Mouse (Mus musculus): Measurements from ENCODE around the gene Dcaf1. TPM values are rescaled to one million over a fixed set of nuclear protein-coding genes. Genes with fewer than 3 reads are reported as not detected.

Dcaf1 gene
- polyA plus RNA-seq, 1 experiment from 2014 or later, result 12.0 TPM

DNA sequence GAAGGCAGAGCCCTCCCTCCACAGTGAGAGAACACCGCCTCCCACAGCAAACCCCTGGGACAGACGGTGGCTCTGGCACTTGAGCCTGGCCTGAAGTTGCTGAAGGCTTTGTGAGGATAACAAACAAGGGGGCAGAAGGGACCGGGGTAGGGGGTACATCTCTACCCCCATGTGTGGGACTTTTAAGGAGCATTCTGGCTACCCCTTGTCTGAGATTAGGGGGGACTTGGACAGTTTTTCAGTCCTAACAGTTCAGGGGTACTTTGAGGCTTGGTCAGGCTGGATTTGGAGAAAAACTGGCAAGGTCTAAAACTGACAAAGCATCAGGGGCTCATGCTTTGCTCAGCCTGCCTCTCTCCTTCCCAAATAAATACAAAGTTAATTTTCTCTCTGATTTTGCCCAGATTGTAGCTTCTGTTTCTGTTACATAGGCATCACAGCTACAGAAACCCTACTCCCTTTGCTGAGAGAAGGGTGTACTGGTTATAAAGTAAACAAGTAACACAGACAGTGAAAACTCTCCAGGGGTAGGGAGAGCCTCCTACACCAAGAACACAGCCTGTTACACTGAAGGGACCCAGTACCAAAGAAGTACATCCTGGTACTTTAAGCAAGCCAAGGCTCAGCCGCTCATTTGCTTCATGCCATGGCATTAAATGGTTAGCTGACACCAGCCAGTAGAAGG lies 59.5 kb downstream of the Dcaf1 start:
- peak overlapping the region; percentile 13; the same call in 1 of the 2 replicates for H3K27ac ChIP-seq
- WGBS (ENCODE audit: insufficient replicate concordance), result 72% methylated on average over 4 of the region's 4 CpGs
- H3K27me3 ChIP-seq, result no peaks in the 10 kb centered on the region
- no peak overlapping the region for H3K9ac ChIP-seq
- no peak overlapping the region for H3K4me2 ChIP-seq
- peaks cover 86% of the 10 kb centered on the region for H3K36me3 ChIP-seq
- ATAC-seq (ENCODE audit: low read depth), result no peak
- H3K9me3 ChIP-seq (replicated peaks), result no peaks in the 10 kb centered on the region
- no peak for DNase-seq
- H3K4me1 ChIP-seq (replicated peaks), result peaks cover 42% of the 10 kb centered on the region
- H3K4me3 ChIP-seq (replicated peaks), result no peak overlapping the region

DNA sequence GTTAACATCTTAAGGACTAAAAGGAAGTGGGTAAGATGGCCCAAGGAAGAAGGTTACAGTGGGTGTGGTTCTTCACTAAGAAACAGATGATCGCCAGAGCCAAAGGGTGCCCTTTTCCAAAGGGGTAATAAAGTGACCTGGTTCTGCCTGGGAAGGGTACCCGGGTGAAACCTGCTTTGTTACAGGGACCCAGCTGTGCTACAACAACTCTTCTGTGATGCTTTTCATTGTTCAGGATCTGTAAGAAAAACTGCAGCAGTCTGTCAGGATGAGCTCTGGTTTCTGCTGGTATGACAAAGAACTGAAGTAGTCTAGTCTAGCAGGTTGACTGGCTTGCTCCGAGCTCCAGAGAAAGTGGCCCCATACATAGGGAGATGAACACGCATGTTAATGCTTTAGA lies 60.5 kb downstream of the Dcaf1 start:
- ATAC-seq (ENCODE audit: low read depth) (no peak), DNase-seq (no peak)
- Histone ChIP-seq H3K9me3 (replicated peaks) (no peaks in the 10 kb centered on the region), H3K4me3 (replicated peaks) (no peak overlapping the region), H3K4me1 (replicated peaks) (peaks cover 42% of the 10 kb centered on the region), H3K36me3 (peaks cover 78% of the 10 kb centered on the region), H3K27ac (0 out of 2 replicates have a peak overlapping the region, but pooled peaks have one; percentile 47), H3K4me2 (0 out of 2 replicates have a peak overlapping the region, but pooled peaks have one; percentile 99), H3K27me3 (no peaks in the 10 kb centered on the region), H3K9ac (peak overlapping the region; percentile 40; the same call in 1 of the 2 replicates)
- 59% methylated on average over 4 of the region's 4 CpGs for WGBS (ENCODE audit: insufficient replicate concordance)

DNA sequence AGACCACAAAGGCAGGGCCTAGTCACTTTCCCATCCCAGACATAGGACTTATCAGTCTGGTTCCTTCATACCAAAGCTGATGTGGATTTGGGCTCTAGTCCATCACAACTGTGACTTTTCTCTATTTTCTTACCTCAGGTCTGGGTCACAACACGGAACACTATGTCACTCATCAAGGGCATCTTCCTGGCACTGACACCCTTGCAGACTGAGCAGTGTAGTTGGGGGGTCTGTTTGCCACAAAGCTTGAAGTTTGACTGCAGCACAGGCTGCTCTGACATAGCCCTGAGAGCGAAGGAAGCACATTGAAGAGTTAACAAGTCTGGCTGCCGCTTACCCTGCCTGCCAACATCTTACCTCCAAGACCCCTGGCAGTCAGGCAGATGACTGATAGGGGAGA lies 61.4 kb downstream of the Dcaf1 start:
- Histone ChIP-seq H3K4me3 (replicated peaks) (0 out of 2 replicates have a peak overlapping the region, but pooled peaks have one; percentile 19), H3K9me3 (replicated peaks) (no peaks in the 10 kb centered on the region), H3K9ac (peak overlapping the region; percentile 40), H3K27me3 (no peaks in the 10 kb centered on the region), H3K36me3 (peaks cover 75% of the 10 kb centered on the region), H3K4me2 (peak overlapping the region; percentile 99), H3K4me1 (replicated peaks) (peaks cover 50% of the 10 kb centered on the region), H3K27ac (0 out of 2 replicates have a peak overlapping the region, but pooled peaks have one; percentile 16)
- DNase-seq, result no peak
- WGBS (ENCODE audit: insufficient replicate concordance), result 73% methylated on average over 3 of the region's 3 CpGs
- ATAC-seq (ENCODE audit: low read depth), result no peak

DNA sequence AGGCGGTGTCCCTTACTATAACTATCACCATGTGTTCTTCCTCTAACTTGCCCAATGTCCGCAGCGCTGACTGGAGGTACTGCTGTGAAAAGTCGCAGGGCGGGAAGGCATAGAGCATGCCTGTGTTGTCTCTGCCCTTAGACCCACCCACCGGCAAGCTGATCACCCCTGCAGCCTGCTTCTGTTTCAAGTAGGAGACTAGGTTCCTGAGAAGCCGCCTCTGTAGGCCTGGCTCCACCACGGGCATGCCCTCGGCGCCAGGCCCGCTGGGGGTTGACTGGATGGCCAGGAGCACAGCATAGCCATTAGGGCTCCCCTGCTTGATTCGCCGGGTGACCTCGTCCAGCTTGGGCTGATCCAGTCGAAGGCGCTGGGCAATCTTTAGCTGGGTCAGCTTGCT lies 62.6 kb downstream of the Dcaf1 start:
- H3K9me3 ChIP-seq (replicated peaks), result no peaks in the 10 kb centered on the region
- peak overlapping the region; percentile 2; the same call in 1 of the 2 replicates for H3K27ac ChIP-seq
- DNase-seq, result peak; percentile 12
- peak overlapping the region; percentile 99 for H3K4me2 ChIP-seq
- peak overlapping the region; percentile 86 for H3K4me3 ChIP-seq (replicated peaks)
- H3K36me3 ChIP-seq, result peaks cover 77% of the 10 kb centered on the region
- 58% methylated on average over 16 of the region's 16 CpGs for WGBS (ENCODE audit: insufficient replicate concordance)
- H3K4me1 ChIP-seq (replicated peaks), result peaks cover 63% of the 10 kb centered on the region
- H3K9ac ChIP-seq, result peak overlapping the region; percentile 98
- H3K27me3 ChIP-seq, result no peaks in the 10 kb centered on the region
- ATAC-seq (ENCODE audit: low read depth), result no peak

DNA sequence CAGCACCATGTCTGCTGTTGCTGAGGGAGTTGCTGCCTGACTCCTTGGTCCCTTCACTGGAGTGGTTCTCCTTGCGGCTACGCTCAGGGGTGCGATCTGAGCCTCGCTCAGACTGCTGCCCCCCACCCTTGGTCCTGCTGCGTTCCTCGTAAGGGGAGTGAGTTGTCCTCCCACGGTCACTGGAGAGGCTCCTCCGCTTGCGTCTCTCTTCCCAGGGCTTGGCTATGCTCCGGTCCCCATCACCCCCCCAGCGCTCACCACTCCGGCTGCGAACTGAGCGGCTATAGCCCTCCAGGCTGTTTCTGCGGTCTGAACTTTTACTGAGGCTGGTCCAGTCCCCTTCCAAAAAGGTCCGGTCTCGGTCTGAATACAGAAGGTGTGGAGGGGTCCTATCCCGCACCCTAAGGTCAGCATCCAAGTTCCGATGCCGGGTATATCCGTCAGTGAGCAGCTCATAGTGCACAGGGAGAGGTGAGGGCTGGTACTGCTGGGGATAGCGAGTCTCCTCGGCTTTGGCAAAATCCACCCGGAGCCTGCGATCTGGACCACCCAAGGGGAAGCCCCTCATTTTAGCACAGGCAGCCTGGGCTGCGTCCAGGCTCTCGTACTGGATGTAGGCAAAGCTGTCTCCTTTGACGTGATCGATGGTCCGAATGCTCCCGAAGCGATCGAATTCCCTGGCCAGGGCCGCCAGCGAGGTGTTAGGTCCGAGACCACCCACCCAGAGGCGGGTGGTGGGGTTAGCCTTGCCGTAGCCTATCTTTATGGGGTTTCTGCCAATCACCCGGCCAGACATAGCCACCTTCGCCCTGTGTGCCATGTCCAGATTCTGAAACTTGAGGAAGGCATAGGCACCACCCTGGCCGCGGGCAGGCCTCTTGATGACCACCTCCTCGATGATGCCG lies 63.6 kb downstream of the Dcaf1 start:
- H3K4me2 ChIP-seq, result peak overlapping the region; percentile 99
- no peaks in the 10 kb centered on the region for H3K27me3 ChIP-seq
- peak overlapping the region; percentile 86 for H3K4me3 ChIP-seq (replicated peaks)
- ATAC-seq (ENCODE audit: low read depth), result no peak
- no peak for DNase-seq
- peak overlapping the region; percentile 98 for H3K9ac ChIP-seq
- H3K27ac ChIP-seq, result peak overlapping the region; percentile 90
- WGBS (ENCODE audit: insufficient replicate concordance), result 41% methylated on average over 44 of the region's 44 CpGs
- peaks cover 72% of the 10 kb centered on the region for H3K4me1 ChIP-seq (replicated peaks)
- no peaks in the 10 kb centered on the region for H3K9me3 ChIP-seq (replicated peaks)
- H3K36me3 ChIP-seq, result peaks cover 77% of the 10 kb centered on the region

DNA sequence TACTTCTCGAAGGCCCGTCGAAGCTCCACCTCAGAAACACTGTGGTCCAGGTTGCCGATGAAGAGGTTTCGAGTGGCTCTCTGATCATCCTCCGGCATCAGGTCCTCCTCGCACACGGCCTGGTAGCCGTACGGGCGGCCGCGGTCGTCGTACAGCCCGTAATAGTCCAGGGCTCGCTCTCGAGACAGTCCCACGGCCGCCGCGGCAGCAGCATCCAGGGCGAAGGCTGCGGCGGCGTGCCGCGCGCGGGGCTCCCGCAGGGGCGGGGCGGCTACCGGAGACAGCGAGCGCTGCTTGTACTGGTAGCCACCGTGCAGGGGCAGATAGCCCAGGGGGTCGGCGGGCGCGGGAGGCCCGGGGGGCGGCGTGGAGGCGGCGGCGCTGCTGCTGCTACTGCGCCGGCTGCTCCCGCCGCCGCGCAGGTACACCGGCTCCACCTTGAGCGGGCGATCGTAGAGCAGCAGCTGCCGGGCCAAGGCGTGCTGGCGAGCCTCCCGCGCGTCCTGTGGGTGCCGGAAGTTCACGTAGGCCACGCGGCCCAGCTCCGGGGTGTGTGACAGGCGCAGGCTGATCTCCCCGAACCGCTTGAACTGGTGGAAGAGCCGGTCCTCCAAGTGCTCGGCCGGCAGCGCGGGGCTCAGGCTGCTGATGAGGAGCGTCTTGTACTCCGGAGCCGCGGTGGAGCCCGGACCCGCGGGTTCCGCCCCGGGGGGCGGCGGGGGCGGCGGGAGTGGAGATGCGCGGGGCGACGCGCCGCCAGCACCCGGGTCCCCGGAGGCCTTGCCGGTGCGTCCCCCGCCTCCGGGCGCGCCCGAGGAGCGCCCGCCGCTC lies 64.4 kb downstream of the Dcaf1 start:
- under 1% methylated on average over 106 of the region's 107 CpGs for WGBS (ENCODE audit: insufficient replicate concordance)

DNA sequence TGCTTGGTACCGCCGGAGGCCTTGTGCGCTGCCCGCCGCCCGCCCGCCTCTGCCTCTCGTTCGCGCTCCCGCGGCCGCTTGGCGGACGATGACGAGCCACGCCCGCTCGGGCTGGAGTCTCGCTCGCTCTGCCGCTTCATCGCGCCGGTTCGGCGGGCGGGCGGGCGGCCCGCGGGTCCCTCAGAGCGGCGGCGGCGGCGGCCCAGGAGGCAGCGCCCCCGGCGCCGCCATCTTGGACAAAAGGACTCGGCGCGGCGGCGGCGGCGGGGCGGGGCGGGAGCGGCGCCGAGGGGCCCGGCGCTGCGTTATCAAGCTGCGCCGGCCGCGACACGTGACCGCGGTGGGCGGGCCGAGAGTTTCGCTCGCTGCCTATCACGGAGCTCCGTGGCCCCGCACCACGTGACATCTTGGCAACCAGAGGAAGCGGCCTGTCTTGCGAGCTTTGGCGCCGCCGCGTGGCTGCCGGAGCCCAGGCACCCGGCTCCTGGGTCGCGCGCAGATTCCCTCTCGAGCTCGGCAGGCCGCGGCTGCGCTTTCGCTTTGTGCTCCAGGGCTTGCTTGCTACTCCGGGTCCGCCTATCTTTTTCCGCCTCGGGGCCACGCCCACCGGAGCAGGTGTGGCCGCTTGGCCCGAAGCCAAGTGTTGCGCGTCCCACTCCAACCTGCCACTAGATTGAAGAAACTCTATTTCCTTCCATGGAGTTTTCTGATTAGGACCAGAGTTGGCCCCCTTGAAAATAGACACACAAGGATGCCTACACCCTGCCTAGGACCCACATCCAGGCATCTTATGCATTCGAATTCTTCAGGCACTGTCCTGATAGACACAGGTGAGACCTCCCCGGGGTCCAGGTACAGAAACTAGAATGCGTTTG lies 65.4 kb downstream of the Dcaf1 start, which contains the start of gene Rbm15b:
TSS of gene Rbm15b (minus strand) at position 601 of the 875 bp plus-strand sequence.
- H3K4me1 ChIP-seq (replicated peaks), result peaks cover 78% of the 10 kb centered on the region
- 2% methylated on average over 95 of the region's 101 CpGs for WGBS (ENCODE audit: insufficient replicate concordance)

More for the DNA sequence above, 64.4 kb downstream of the Dcaf1 start:
- Histone ChIP-seq H3K4me3 (replicated peaks) (peak overlapping the region; percentile 86), H3K9ac (peak overlapping the region; percentile 98), H3K4me1 (replicated peaks) (peaks cover 81% of the 10 kb centered on the region), H3K27ac (peak overlapping the region; percentile 90), H3K27me3 (no peaks in the 10 kb centered on the region), H3K36me3 (peaks cover 77% of the 10 kb centered on the region), H3K9me3 (replicated peaks) (no peaks in the 10 kb centered on the region), H3K4me2 (peak overlapping the region; percentile 99)
- ATAC-seq (ENCODE audit: low read depth) (peak; percentile 28), DNase-seq (peak; percentile 48)

DNA sequence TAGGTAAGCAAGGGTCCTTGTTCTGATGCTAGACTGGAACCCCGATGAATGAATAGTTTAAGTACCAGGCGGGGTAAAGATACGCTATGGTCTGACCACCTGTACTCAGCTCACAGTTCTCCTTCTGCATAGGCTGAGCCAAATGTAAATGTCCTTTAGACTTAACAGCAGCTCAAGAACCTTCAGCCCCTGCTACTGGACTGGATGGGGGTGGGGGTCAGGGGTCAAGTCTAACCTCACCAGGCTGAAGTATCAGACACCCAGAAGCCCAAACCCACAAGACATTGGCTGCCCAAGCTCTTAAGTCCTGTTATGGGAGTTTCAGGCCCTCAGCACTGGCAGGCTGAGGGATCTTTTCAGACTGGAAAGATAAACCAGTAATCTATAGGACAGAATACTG lies 66.7 kb downstream of the Dcaf1 start:
- Histone ChIP-seq H3K27me3 (no peaks in the 10 kb centered on the region), H3K9ac (peak overlapping the region; percentile 68), H3K36me3 (peaks cover 55% of the 10 kb centered on the region), H3K4me1 (replicated peaks) (peaks cover 69% of the 10 kb centered on the region), H3K4me2 (peak overlapping the region; percentile 85), H3K4me3 (replicated peaks) (peak overlapping the region; percentile 86), H3K27ac (peak overlapping the region; percentile 90), H3K9me3 (replicated peaks) (no peaks in the 10 kb centered on the region)
- ATAC-seq (ENCODE audit: low read depth), result no peak
- DNase-seq, result no peak
- WGBS (ENCODE audit: insufficient replicate concordance), result 95% methylated on average over 3 of the region's 3 CpGs

More for the DNA sequence above, 65.4 kb downstream of the Dcaf1 start, which contains the start of gene Rbm15b:
- peak within 1 kb of the TSS; percentile 90 for H3K27ac ChIP-seq
- peak within 1 kb of the TSS; percentile 99 for H3K4me2 ChIP-seq
- peak; percentile 99 for DNase-seq
- H3K27me3 ChIP-seq, result no peaks in the 10 kb centered on the region
- H3K9me3 ChIP-seq (replicated peaks), result no peaks in the 10 kb centered on the region
- peak; percentile 56 for ATAC-seq (ENCODE audit: low read depth)
- H3K4me3 ChIP-seq (replicated peaks), result peak within 1 kb of the TSS; percentile 86
- H3K9ac ChIP-seq, result peak within 1 kb of the TSS; percentile 98
- peaks cover 68% of the 10 kb centered on the region for H3K36me3 ChIP-seq

DNA sequence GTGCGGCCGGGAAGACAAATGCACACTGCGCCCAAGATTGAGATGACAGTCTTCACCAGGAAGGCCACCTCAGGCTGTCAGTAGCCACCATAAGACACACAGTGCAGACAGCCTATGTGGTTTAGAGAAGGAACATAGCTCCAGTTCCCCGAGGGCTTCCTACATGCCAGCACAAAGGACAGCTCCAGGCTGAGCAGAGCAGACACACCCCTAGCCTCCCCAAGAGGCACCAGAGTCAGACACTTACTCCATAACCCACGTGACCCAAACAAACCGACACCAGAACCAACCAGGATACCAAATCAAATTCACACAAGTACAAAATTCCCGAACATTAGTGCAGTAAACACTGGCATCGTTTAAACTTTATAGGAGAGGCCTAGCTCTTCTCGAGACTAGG lies 67.6 kb downstream of the Dcaf1 start:
- no peaks in the 10 kb centered on the region for H3K27me3 ChIP-seq
- H3K9ac ChIP-seq, result peak overlapping the region; percentile 68
- H3K4me1 ChIP-seq (replicated peaks), result peaks cover 64% of the 10 kb centered on the region
- peak overlapping the region; percentile 85 for H3K4me2 ChIP-seq
- H3K9me3 ChIP-seq (replicated peaks), result no peaks in the 10 kb centered on the region
- no peak overlapping the region for H3K27ac ChIP-seq
- DNase-seq (no peak), ATAC-seq (ENCODE audit: low read depth) (no peak)
- WGBS (ENCODE audit: insufficient replicate concordance), result 83% methylated on average over 9 of the region's 9 CpGs
- H3K36me3 ChIP-seq, result peaks cover 47% of the 10 kb centered on the region
- 0 out of 2 replicates have a peak overlapping the region, but pooled peaks have one; percentile 2 for H3K4me3 ChIP-seq (replicated peaks)
